Mouse (Mus musculus): Measurements from ENCODE around the gene Ccser1. TPM values are rescaled to one million over a fixed set of nuclear protein-coding genes. Genes with fewer than 3 reads are reported as not detected.

The Ccser1 gene
- polyA plus RNA-seq, 1 experiment from 2014 or later, result 6.3 TPM

GRCm38 (mm10) chr6:61301631-61302030 lies 121.5 kb downstream of the Ccser1 start:
- H3K27ac ChIP-seq, result no peak overlapping the region
- no peaks in the 10 kb centered on the region for H3K4me1 ChIP-seq
- no peaks in the 10 kb centered on the region for H3K27me3 ChIP-seq
- no peak for ATAC-seq (ENCODE audit: insufficient number of reproducible peaks, insufficient read depth, low FRiP score, low TSS enrichment, low read depth)
- WGBS, result 25% methylated on average over 2 of the region's 2 CpGs
- no peaks in the 10 kb centered on the region for H3K9me3 ChIP-seq
- H3K9ac ChIP-seq, result no peak overlapping the region
- no peaks in the 10 kb centered on the region for H3K36me3 ChIP-seq
- H3K4me3 ChIP-seq, result no peak overlapping the region
- no peak overlapping the region for H3K4me2 ChIP-seq

- 87% methylated on average over 18 of the region's 18 CpGs for WGBS
- ATAC-seq (ENCODE audit: insufficient number of reproducible peaks, insufficient read depth, low FRiP score, low TSS enrichment, low read depth), result no peak
These were observed 131.4 kb downstream of the Ccser1 start for GRCm38 (mm10) chr6:61311324-61312091.

GRCm38 (mm10) chr6:61315884-61316601 lies 135.9 kb downstream of the Ccser1 start:
- Histone ChIP-seq H3K4me1 (no peaks in the 10 kb centered on the region), H3K4me3 (no peak overlapping the region), H3K36me3 (0 out of 2 replicates have a peak, but pooled peaks cover 2% of the 10 kb centered on the region), H3K9me3 (no peaks in the 10 kb centered on the region), H3K9ac (no peak overlapping the region), H3K27me3 (no peaks in the 10 kb centered on the region), H3K4me2 (no peak overlapping the region), H3K27ac (no peak overlapping the region)
- WGBS, result 27% methylated on average over 6 of the region's 6 CpGs
- ATAC-seq (ENCODE audit: insufficient number of reproducible peaks, insufficient read depth, low FRiP score, low TSS enrichment, low read depth), result no peak

More at GRCm38 (mm10) chr6:61311324-61312091, 131.4 kb downstream of the Ccser1 start:
- Histone ChIP-seq H3K27me3 (no peaks in the 10 kb centered on the region), H3K27ac (no peak overlapping the region), H3K36me3 (0 out of 2 replicates have a peak, but pooled peaks cover 2% of the 10 kb centered on the region), H3K9ac (no peak overlapping the region), H3K4me2 (no peak overlapping the region), H3K4me3 (no peak overlapping the region), H3K9me3 (no peaks in the 10 kb centered on the region), H3K4me1 (no peaks in the 10 kb centered on the region)

GRCm38 (mm10) chr6:61320842-61321241 lies 140.7 kb downstream of the Ccser1 start:
- H3K9ac ChIP-seq, result no peak overlapping the region
- no peak overlapping the region for H3K4me3 ChIP-seq
- no peak for ATAC-seq (ENCODE audit: insufficient number of reproducible peaks, insufficient read depth, low FRiP score, low TSS enrichment, low read depth)
- H3K4me1 ChIP-seq, result no peaks in the 10 kb centered on the region
- H3K27ac ChIP-seq, result no peak overlapping the region
- H3K36me3 ChIP-seq, result no peaks in the 10 kb centered on the region
- no peak overlapping the region for H3K4me2 ChIP-seq
- WGBS, result 63% methylated on average over 4 of the region's 4 CpGs
- H3K9me3 ChIP-seq, result no peaks in the 10 kb centered on the region
- H3K27me3 ChIP-seq, result no peaks in the 10 kb centered on the region

GRCm38 (mm10) chr6:61322328-61322727 lies 142.2 kb downstream of the Ccser1 start:
- Histone ChIP-seq H3K4me1 (no peaks in the 10 kb centered on the region), H3K9me3 (no peaks in the 10 kb centered on the region), H3K4me3 (no peak overlapping the region), H3K9ac (no peak overlapping the region), H3K27me3 (no peaks in the 10 kb centered on the region), H3K27ac (no peak overlapping the region), H3K36me3 (no peaks in the 10 kb centered on the region), H3K4me2 (no peak overlapping the region)
- no peak for ATAC-seq (ENCODE audit: insufficient number of reproducible peaks, insufficient read depth, low FRiP score, low TSS enrichment, low read depth)
- 87% methylated on average over 6 of the region's 6 CpGs for WGBS

- 72% methylated on average over 2 of the region's 2 CpGs for WGBS
- no peaks in the 10 kb centered on the region for H3K36me3 ChIP-seq
- no peak overlapping the region for H3K4me2 ChIP-seq
- H3K9ac ChIP-seq, result no peak overlapping the region
- no peaks in the 10 kb centered on the region for H3K27me3 ChIP-seq
- ATAC-seq (ENCODE audit: insufficient number of reproducible peaks, insufficient read depth, low FRiP score, low TSS enrichment, low read depth), result no peak
- no peaks in the 10 kb centered on the region for H3K9me3 ChIP-seq
- H3K4me1 ChIP-seq, result no peaks in the 10 kb centered on the region
- no peak overlapping the region for H3K27ac ChIP-seq
- no peak overlapping the region for H3K4me3 ChIP-seq
These were observed 146.0 kb downstream of the Ccser1 start for GRCm38 (mm10) chr6:61326131-61326530.

GRCm38 (mm10) chr6:61328981-61329380 lies 148.9 kb downstream of the Ccser1 start:
- Histone ChIP-seq H3K9ac (no peak overlapping the region), H3K4me1 (no peaks in the 10 kb centered on the region), H3K27me3 (no peaks in the 10 kb centered on the region), H3K4me3 (no peak overlapping the region), H3K4me2 (no peak overlapping the region), H3K9me3 (no peaks in the 10 kb centered on the region), H3K36me3 (no peaks in the 10 kb centered on the region), H3K27ac (no peak overlapping the region)
- ATAC-seq (ENCODE audit: insufficient number of reproducible peaks, insufficient read depth, low FRiP score, low TSS enrichment, low read depth), result no peak

- no peak for ATAC-seq (ENCODE audit: insufficient number of reproducible peaks, insufficient read depth, low FRiP score, low TSS enrichment, low read depth)
- Histone ChIP-seq H3K9me3 (no peaks in the 10 kb centered on the region), H3K27me3 (no peaks in the 10 kb centered on the region), H3K4me2 (no peak overlapping the region), H3K27ac (no peak overlapping the region), H3K36me3 (no peaks in the 10 kb centered on the region), H3K4me1 (no peaks in the 10 kb centered on the region), H3K4me3 (no peak overlapping the region), H3K9ac (no peak overlapping the region)
- WGBS, result 70% methylated on average over 15 of the region's 15 CpGs
These were observed 149.7 kb downstream of the Ccser1 start for GRCm38 (mm10) chr6:61329593-61330540.

- no peaks in the 10 kb centered on the region for H3K36me3 ChIP-seq
- no peaks in the 10 kb centered on the region for H3K27me3 ChIP-seq
- no peaks in the 10 kb centered on the region for H3K4me1 ChIP-seq
- no peak overlapping the region for H3K27ac ChIP-seq
- no peaks in the 10 kb centered on the region for H3K9me3 ChIP-seq
- WGBS, result 89% methylated on average over 1 of the region's 1 CpGs
- H3K9ac ChIP-seq, result no peak overlapping the region
- no peak overlapping the region for H3K4me2 ChIP-seq
- H3K4me3 ChIP-seq, result no peak overlapping the region
- no peak for ATAC-seq (ENCODE audit: insufficient number of reproducible peaks, insufficient read depth, low FRiP score, low TSS enrichment, low read depth)
These were observed 154.3 kb downstream of the Ccser1 start for GRCm38 (mm10) chr6:61334466-61334865.

- no peaks in the 10 kb centered on the region for H3K36me3 ChIP-seq
- no peak overlapping the region for H3K4me3 ChIP-seq
- no peaks in the 10 kb centered on the region for H3K4me1 ChIP-seq
- no peak overlapping the region for H3K4me2 ChIP-seq
- WGBS, result 80% methylated on average over 5 of the region's 5 CpGs
- H3K9ac ChIP-seq, result no peak overlapping the region
- no peak overlapping the region for H3K27ac ChIP-seq
- no peak for ATAC-seq (ENCODE audit: insufficient number of reproducible peaks, insufficient read depth, low FRiP score, low TSS enrichment, low read depth)
- H3K9me3 ChIP-seq, result no peaks in the 10 kb centered on the region
- no peaks in the 10 kb centered on the region for H3K27me3 ChIP-seq
These were observed 167.1 kb downstream of the Ccser1 start for GRCm38 (mm10) chr6:61347045-61347838.

- Histone ChIP-seq H3K36me3 (no peaks in the 10 kb centered on the region), H3K9me3 (no peaks in the 10 kb centered on the region), H3K4me2 (no peak overlapping the region), H3K9ac (no peak overlapping the region), H3K4me3 (no peak overlapping the region), H3K4me1 (no peaks in the 10 kb centered on the region), H3K27me3 (no peaks in the 10 kb centered on the region), H3K27ac (no peak overlapping the region)
- 85% methylated on average over 5 of the region's 5 CpGs for WGBS
- ATAC-seq (ENCODE audit: insufficient number of reproducible peaks, insufficient read depth, low FRiP score, low TSS enrichment, low read depth), result no peak
These were observed 183.6 kb downstream of the Ccser1 start for GRCm38 (mm10) chr6:61363722-61364121.
